Mouse (Mus musculus): ENCODE data around the gene Nfe2l1. TPM values are rescaled to one million over a fixed set of nuclear protein-coding genes. Genes with fewer than 3 reads are reported as not detected.

Gene Nfe2l1
- polyA plus RNA-seq, 1 experiment from 2014 or later = 75.3 TPM

GRCm38 (mm10) chr11:96776968-96777962 lies 52.5 kb downstream of the Nfe2l1 start, which contains the start of gene Snx11:
Gene Snx11 (minus strand): TSS chr11:96777559.
- WGBS = 2% methylated on average over 59 of the region's 59 CpGs
- H3K9me3 ChIP-seq (replicated peaks) = no peaks in the 10 kb centered on the region

GRCm38 (mm10) chr11:96776068-96776467 lies 53.7 kb downstream of the Nfe2l1 start:
- peaks cover 14% of the 10 kb centered on the region; the same call in 1 of the 2 replicates for H3K36me3 ChIP-seq
- WGBS = 46% methylated on average over 3 of the region's 3 CpGs
- H3K9ac ChIP-seq = no peak overlapping the region
- no peaks in the 10 kb centered on the region for H3K27me3 ChIP-seq
- peaks cover 11% of the 10 kb centered on the region for H3K4me1 ChIP-seq (replicated peaks)
- H3K9me3 ChIP-seq (replicated peaks) = no peaks in the 10 kb centered on the region
- peak overlapping the region; percentile 75; the same call in 1 of the 2 replicates for H3K4me2 ChIP-seq
- ATAC-seq (replicated peaks; ENCODE audit: insufficient number of reproducible peaks, insufficient read depth, low FRiP score, low read depth) = no peak
- H3K4me3 ChIP-seq = peak overlapping the region; percentile 71; the same call in 1 of the 2 replicates
- H3K27ac ChIP-seq = no peak overlapping the region

More at GRCm38 (mm10) chr11:96776968-96777962, 52.5 kb downstream of the Nfe2l1 start, which contains the start of gene Snx11:
- no peaks in the 10 kb centered on the region for H3K27me3 ChIP-seq
- H3K27ac ChIP-seq = peak within 1 kb of the TSS; percentile 72
- H3K4me3 ChIP-seq = peak within 1 kb of the TSS; percentile 71
- H3K9ac ChIP-seq = peak within 1 kb of the TSS; percentile 60
- H3K4me2 ChIP-seq = peak within 1 kb of the TSS; percentile 75
- H3K4me1 ChIP-seq (replicated peaks) = peaks cover 11% of the 10 kb centered on the region
- peak; percentile 100 for ATAC-seq (replicated peaks; ENCODE audit: insufficient number of reproducible peaks, insufficient read depth, low FRiP score, low read depth)
- H3K36me3 ChIP-seq = peaks cover 4% of the 10 kb centered on the region; the same call in 1 of the 2 replicates

GRCm38 (mm10) chr11:96775665-96776064 lies 54.1 kb downstream of the Nfe2l1 start:
- Histone ChIP-seq H3K4me1 (replicated peaks) (peaks cover 11% of the 10 kb centered on the region), H3K4me3 (no peak overlapping the region), H3K36me3 (peaks cover 17% of the 10 kb centered on the region; the same call in 1 of the 2 replicates), H3K27me3 (no peaks in the 10 kb centered on the region), H3K9me3 (replicated peaks) (no peaks in the 10 kb centered on the region), H3K27ac (no peak overlapping the region), H3K9ac (no peak overlapping the region), H3K4me2 (no peak overlapping the region)
- WGBS = 71% methylated on average over 7 of the region's 7 CpGs
- ATAC-seq (replicated peaks; ENCODE audit: insufficient number of reproducible peaks, insufficient read depth, low FRiP score, low read depth) = no peak

DNA sequence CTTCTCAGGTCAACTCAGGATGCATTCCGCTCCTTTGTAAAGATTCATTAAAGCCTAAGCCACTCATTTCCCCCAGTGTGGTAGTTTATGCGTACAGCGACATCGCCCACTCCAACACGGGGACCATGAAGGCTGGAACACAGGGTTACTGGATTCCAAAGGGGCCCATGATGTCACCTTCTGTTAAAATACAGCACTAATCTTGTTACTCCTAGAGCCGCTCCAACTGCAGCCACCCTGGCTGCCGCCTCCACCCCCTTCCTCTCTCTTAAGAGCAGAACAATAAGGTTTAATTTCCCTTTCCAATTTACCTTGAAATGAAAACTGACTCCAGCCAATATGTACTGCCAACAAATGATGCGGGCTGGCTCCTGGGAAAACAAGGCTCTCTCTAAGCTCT lies 54.7 kb downstream of the Nfe2l1 start:
- H3K4me2 ChIP-seq = no peak overlapping the region
- H3K27ac ChIP-seq = no peak overlapping the region
- peaks cover 23% of the 10 kb centered on the region; the same call in 1 of the 2 replicates for H3K36me3 ChIP-seq
- 79% methylated on average over 8 of the region's 8 CpGs for WGBS
- H3K27me3 ChIP-seq = no peaks in the 10 kb centered on the region
- ATAC-seq (replicated peaks; ENCODE audit: insufficient number of reproducible peaks, insufficient read depth, low FRiP score, low read depth) = no peak
- H3K4me3 ChIP-seq = no peak overlapping the region
- H3K9me3 ChIP-seq (replicated peaks) = no peaks in the 10 kb centered on the region
- H3K9ac ChIP-seq = no peak overlapping the region
- H3K4me1 ChIP-seq (replicated peaks) = peaks cover 11% of the 10 kb centered on the region

- WGBS = 75% methylated on average over 3 of the region's 3 CpGs
- Histone ChIP-seq H3K27me3 (no peaks in the 10 kb centered on the region), H3K36me3 (peaks cover 27% of the 10 kb centered on the region; the same call in 1 of the 2 replicates), H3K9ac (no peak overlapping the region), H3K4me2 (no peak overlapping the region), H3K27ac (no peak overlapping the region), H3K4me3 (no peak overlapping the region), H3K9me3 (replicated peaks) (no peaks in the 10 kb centered on the region), H3K4me1 (replicated peaks) (peaks cover 11% of the 10 kb centered on the region)
- ATAC-seq (replicated peaks; ENCODE audit: insufficient number of reproducible peaks, insufficient read depth, low FRiP score, low read depth) = no peak
Measured at GRCm38 (mm10) chr11:96774536-96774935, 55.2 kb downstream of the Nfe2l1 start.

GRCm38 (mm10) chr11:96772413-96772812 lies 57.4 kb downstream of the Nfe2l1 start:
- no peaks in the 10 kb centered on the region for H3K9me3 ChIP-seq (replicated peaks)
- no peak overlapping the region for H3K4me2 ChIP-seq
- no peak overlapping the region for H3K27ac ChIP-seq
- no peak overlapping the region for H3K4me3 ChIP-seq
- no peaks in the 10 kb centered on the region for H3K27me3 ChIP-seq
- 83% methylated on average over 9 of the region's 9 CpGs for WGBS
- ATAC-seq (replicated peaks; ENCODE audit: insufficient number of reproducible peaks, insufficient read depth, low FRiP score, low read depth) = no peak
- no peak overlapping the region for H3K9ac ChIP-seq
- peaks cover 42% of the 10 kb centered on the region for H3K36me3 ChIP-seq
- peaks cover 9% of the 10 kb centered on the region for H3K4me1 ChIP-seq (replicated peaks)

GRCm38 (mm10) chr11:96771274-96771975 lies 58.3 kb downstream of the Nfe2l1 start:
- WGBS = 92% methylated on average over 9 of the region's 9 CpGs
- H3K4me3 ChIP-seq = no peak overlapping the region
- peaks cover 2% of the 10 kb centered on the region for H3K4me1 ChIP-seq (replicated peaks)
- no peak for ATAC-seq (replicated peaks; ENCODE audit: insufficient number of reproducible peaks, insufficient read depth, low FRiP score, low read depth)
- no peak overlapping the region for H3K4me2 ChIP-seq
- H3K36me3 ChIP-seq = peaks cover 42% of the 10 kb centered on the region
- no peak overlapping the region for H3K9ac ChIP-seq
- H3K27me3 ChIP-seq = no peaks in the 10 kb centered on the region
- no peak overlapping the region for H3K27ac ChIP-seq
- no peaks in the 10 kb centered on the region for H3K9me3 ChIP-seq (replicated peaks)

DNA sequence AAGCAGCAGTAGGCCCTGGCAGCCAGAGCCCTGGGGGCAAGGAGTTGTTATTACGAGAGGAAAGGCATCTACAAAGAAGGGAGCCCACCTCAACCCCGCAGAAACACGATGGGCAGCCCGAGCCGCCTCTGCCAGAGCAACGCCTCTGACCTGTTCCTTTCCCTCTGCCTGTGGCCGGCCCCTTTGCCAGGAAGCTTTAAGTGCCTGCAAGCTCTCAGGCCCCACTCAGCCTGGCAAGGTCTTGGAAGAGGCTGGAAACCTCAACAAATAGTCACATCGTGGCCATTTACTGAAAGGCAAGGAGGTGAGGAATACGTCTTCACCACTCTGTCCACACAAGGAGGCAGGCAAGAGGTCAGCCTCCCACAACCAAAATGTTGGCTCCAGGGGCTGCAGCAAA lies 61.5 kb downstream of the Nfe2l1 start:
- H3K36me3 ChIP-seq = peaks cover 42% of the 10 kb centered on the region
- H3K27ac ChIP-seq = peak overlapping the region; percentile 12; the same call in 1 of the 2 replicates
- 55% methylated on average over 9 of the region's 9 CpGs for WGBS
- H3K27me3 ChIP-seq = no peaks in the 10 kb centered on the region
- H3K4me1 ChIP-seq (replicated peaks) = 0 out of 2 replicates have a peak, but pooled peaks cover under 1% of the 10 kb centered on the region
- H3K9ac ChIP-seq = no peak overlapping the region
- H3K4me2 ChIP-seq = no peak overlapping the region
- no peak overlapping the region for H3K4me3 ChIP-seq
- ATAC-seq (replicated peaks; ENCODE audit: insufficient number of reproducible peaks, insufficient read depth, low FRiP score, low read depth) = no peak
- no peaks in the 10 kb centered on the region for H3K9me3 ChIP-seq (replicated peaks)

MicroRNA genes within 50 kb of the gene (microRNA counts, 519-probe panel; counts per million panel counts)
- microRNA mmu-miR-152 = 3,928 counts per million, percentile 90 among the panel's probes with 10 or more counts

Small RNA genes within 50 kb of the gene (microRNA-seq; reads per million reads assigned to microRNA genes)
- gene Mir152 = 193 reads per million, percentile 59 among the genes with 10 or more reads in this experiment

Other genes starting within 250 kb of the Nfe2l1 start
- gene Snx11, start 52.4 kb downstream of the Nfe2l1 start, polyA plus RNA-seq (2015; fragmentation: Nextera tagmentation; extraction: Ambion mirVana) = 10.9 and 13.4 TPM in 2 replicates
- 52.4 and 52.9 TPM in 2 replicates for gene Cbx1, start 40.8 kb downstream of the Nfe2l1 start, polyA plus RNA-seq (2015; fragmentation: Nextera tagmentation; extraction: Ambion mirVana)
- 120 and 122 TPM in 2 replicates for gene Copz2, start 19.9 kb upstream of the Nfe2l1 start, polyA plus RNA-seq (2015; fragmentation: Nextera tagmentation; extraction: Ambion mirVana)
- gene Cdk5rap3, start 86.5 kb upstream of the Nfe2l1 start, polyA plus RNA-seq (2015; fragmentation: Nextera tagmentation; extraction: Ambion mirVana) = 45.2 and 58.7 TPM in 2 replicates
- 1.7 and 2.9 TPM in 2 replicates for gene Prr15l, start 98.1 kb upstream of the Nfe2l1 start, polyA plus RNA-seq (2015; fragmentation: Nextera tagmentation; extraction: Ambion mirVana)
- 65.2 and 74.8 TPM in 2 replicates for gene Pnpo, start 114.0 kb upstream of the Nfe2l1 start, polyA plus RNA-seq (2015; fragmentation: Nextera tagmentation; extraction: Ambion mirVana)
- 12.9 and 18.2 TPM in 2 replicates for gene Sp2, start 153.0 kb upstream of the Nfe2l1 start, polyA plus RNA-seq (2015; fragmentation: Nextera tagmentation; extraction: Ambion mirVana)
- gene Sp6, start 183.4 kb upstream of the Nfe2l1 start, polyA plus RNA-seq (2015; fragmentation: Nextera tagmentation; extraction: Ambion mirVana) = 0.09 and 0.15 TPM in 2 replicates
- 14.7 and 20.3 TPM in 2 replicates for gene Scrn2, start 200.0 kb upstream of the Nfe2l1 start, polyA plus RNA-seq (2015; fragmentation: Nextera tagmentation; extraction: Ambion mirVana)
- gene Lrrc46, start 211.4 kb upstream of the Nfe2l1 start, polyA plus RNA-seq (2015; fragmentation: Nextera tagmentation; extraction: Ambion mirVana) = 0.72 and 1.1 TPM in 2 replicates
- 61.1 and 67.3 TPM in 2 replicates for gene Mrpl10, start 211.6 kb upstream of the Nfe2l1 start, polyA plus RNA-seq (2015; fragmentation: Nextera tagmentation; extraction: Ambion mirVana)
- gene Osbpl7, start 220.7 kb upstream of the Nfe2l1 start, polyA plus RNA-seq (2015; fragmentation: Nextera tagmentation; extraction: Ambion mirVana) = 4.4 and 8.5 TPM in 2 replicates

All from heart, embryonic 15.5 days (tissue).